Mouse (Mus musculus): Measurements from ENCODE around the gene Nenf.

Nenf gene

GRCm38 (mm10) chr1:191317591-191318196, at the start of gene Nenf:
Gene Nenf, minus strand, starts transcription at chr1:191318194.
- peak; percentile 87 for DNase-seq (ENCODE audit: low read depth, low spot score)

- peak; percentile 72 for DNase-seq (ENCODE audit: low read depth, low spot score)
Measured at GRCm38 (mm10) chr1:191364477-191364876, 46.5 kb upstream of the Nenf start.

GRCm38 (mm10) chr1:191362412-191362811, 44.4 kb upstream of the Nenf start:
- no peak for DNase-seq (ENCODE audit: low read depth, low spot score)

- no peak for DNase-seq (ENCODE audit: low read depth, low spot score)
Measured at GRCm38 (mm10) chr1:191359478-191359877, 41.5 kb upstream of the Nenf start.

GRCm38 (mm10) chr1:191356936-191357335, 38.9 kb upstream of the Nenf start:
- no peak for DNase-seq (ENCODE audit: low read depth, low spot score)

GRCm38 (mm10) chr1:191353836-191354235, 35.8 kb upstream of the Nenf start:
- no peak for DNase-seq (ENCODE audit: low read depth, low spot score)

- peak; percentile 47 for DNase-seq (ENCODE audit: low read depth, low spot score)
Measured at GRCm38 (mm10) chr1:191352786-191353488, 34.9 kb upstream of the Nenf start.

GRCm38 (mm10) chr1:191350355-191350754, 32.4 kb upstream of the Nenf start:
- no peak for DNase-seq (ENCODE audit: low read depth, low spot score)

GRCm38 (mm10) chr1:191349486-191350037, 31.6 kb upstream of the Nenf start:
- no peak for DNase-seq (ENCODE audit: low read depth, low spot score)

GRCm38 (mm10) chr1:191348996-191349395, 31.0 kb upstream of the Nenf start:
- DNase-seq (ENCODE audit: low read depth, low spot score) = no peak

- DNase-seq (ENCODE audit: low read depth, low spot score) = no peak
Measured at GRCm38 (mm10) chr1:191348592-191348991, 30.6 kb upstream of the Nenf start.

GRCm38 (mm10) chr1:191347602-191348001, 29.6 kb upstream of the Nenf start:
- DNase-seq (ENCODE audit: low read depth, low spot score) = no peak

- DNase-seq (ENCODE audit: low read depth, low spot score) = no peak
Measured at GRCm38 (mm10) chr1:191340530-191340929, 22.5 kb upstream of the Nenf start.

- no peak for DNase-seq (ENCODE audit: low read depth, low spot score)
Measured at GRCm38 (mm10) chr1:191339876-191340275, 21.9 kb upstream of the Nenf start.

GRCm38 (mm10) chr1:191334500-191334899, 16.5 kb upstream of the Nenf start:
- no peak for DNase-seq (ENCODE audit: low read depth, low spot score)

GRCm38 (mm10) chr1:191330356-191330755, 12.4 kb upstream of the Nenf start:
- DNase-seq (ENCODE audit: low read depth, low spot score) = no peak

GRCm38 (mm10) chr1:191328019-191328441, 10.0 kb upstream of the Nenf start:
- no peak for DNase-seq (ENCODE audit: low read depth, low spot score)

- DNase-seq (ENCODE audit: low read depth, low spot score) = no peak
Measured at GRCm38 (mm10) chr1:191327258-191327657, 9.3 kb upstream of the Nenf start.

- peak; percentile 81 for DNase-seq (ENCODE audit: low read depth, low spot score)
Measured at GRCm38 (mm10) chr1:191326233-191326882, 8.4 kb upstream of the Nenf start.

- peak; percentile 98 for DNase-seq (ENCODE audit: low read depth, low spot score)
Measured at GRCm38 (mm10) chr1:191325726-191326232, 7.8 kb upstream of the Nenf start, which contains the start of gene Tmem206. Gene Tmem206, plus strand, starts transcription at chr1:191325912.

- no peak for DNase-seq (ENCODE audit: low read depth, low spot score)
Measured at GRCm38 (mm10) chr1:191324733-191325590, 7.0 kb upstream of the Nenf start.
